Mouse (Mus musculus): ENCODE measurements around the gene Fhl2. TPM values are rescaled to one million over a fixed set of nuclear protein-coding genes. Genes with fewer than 3 reads are reported as not detected.

Gene Fhl2
- 380 TPM for polyA plus RNA-seq (2021)

DNA sequence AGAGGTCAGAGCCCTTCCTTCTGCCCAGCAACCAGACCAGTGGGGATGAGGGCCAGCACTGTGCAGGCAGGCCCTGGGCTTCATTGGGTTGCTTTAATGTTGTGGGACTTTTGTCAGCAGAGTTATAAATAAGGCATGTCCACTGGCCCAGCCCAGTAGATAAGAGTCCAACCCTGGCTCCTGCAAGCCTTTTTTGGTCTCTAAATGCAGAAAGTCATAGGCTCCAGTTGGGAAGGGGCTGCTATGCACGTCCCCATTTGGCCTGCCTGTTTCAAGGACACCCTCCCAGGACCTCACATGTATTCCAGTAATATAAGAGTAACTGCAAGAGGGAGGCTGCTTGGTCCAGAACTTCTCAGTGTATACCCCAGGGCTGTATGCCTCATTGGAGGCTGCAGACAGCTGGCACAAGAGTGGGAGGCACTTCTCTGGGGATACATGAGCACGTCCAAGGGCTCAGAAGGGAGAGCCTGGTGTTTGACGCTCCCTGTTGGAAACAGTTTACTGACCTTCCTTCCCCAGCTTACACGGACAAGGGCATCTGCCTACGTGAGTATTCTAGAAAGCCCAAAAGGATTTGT, at the start of gene Fhl2:
Fhl2 (minus strand) TSS at position 324 of the 581 bp plus-strand sequence.
- TF ChIP-seq CTCF (IDR thresholded peaks at IDR 0.05): no peak
- ATAC-seq (no peak), DNase-seq (ENCODE audit: low read depth, low spot score) (no peak)
- no peaks in the 10 kb centered on the region for H3K27me3 ChIP-seq
- POLR2A ChIA-PET: no interaction called here
- CTCF ChIA-PET: interaction anchor here (1.9 kb wide), 2 partner anchors 9 to 24 kb away, joined by 5 to 7 read pairs; no protein-coding TSS in a partner anchor
- in situ Hi-C loops (cut with MboI; ENCODE audit: low pct_unique_long_range_greater_than_20kb): no loop called here

DNA sequence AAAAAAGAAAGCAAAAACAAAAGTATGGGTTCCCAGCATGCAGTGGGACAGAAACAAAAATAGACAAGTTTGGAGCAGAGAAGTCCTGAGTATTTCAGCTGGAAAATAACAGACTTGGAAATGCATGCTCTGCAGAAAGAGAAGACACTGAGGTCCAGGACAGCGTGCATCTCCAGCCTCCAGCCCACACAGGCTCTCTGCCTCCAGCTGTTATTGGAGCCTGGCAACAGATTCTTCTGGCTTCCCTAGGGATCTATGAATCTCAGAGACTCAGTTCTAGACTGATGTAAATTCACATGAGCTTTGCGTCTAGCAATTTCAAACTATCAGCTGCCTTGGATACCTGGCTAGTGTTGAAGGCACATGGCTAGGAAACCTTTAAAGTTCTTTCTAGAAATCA, 48.2 kb upstream of the Fhl2 start:
- no peaks in the 10 kb centered on the region for H3K27me3 ChIP-seq
- ChIA-PET POLR2A (interaction anchor here (1.3 kb wide), 1 partner anchor 105 kb away, joined by 3 read pairs; no protein-coding TSS in a partner anchor), CTCF (no interaction called here)
- ATAC-seq (no peak), DNase-seq (ENCODE audit: low read depth, low spot score) (no peak)
- TF ChIP-seq CTCF (IDR thresholded peaks at IDR 0.05): no peak
- in situ Hi-C loops (cut with MboI; ENCODE audit: low pct_unique_long_range_greater_than_20kb): no loop called here

GRCm38 (mm10) chr1:43241208-43241607, 44.4 kb upstream of the Fhl2 start:
- ATAC-seq: no peak
- CTCF ChIA-PET: interaction anchor here (1.4 kb wide), 1 partner anchor 10 kb away, joined by 4 read pairs; no protein-coding TSS in a partner anchor

GRCm38 (mm10) chr1:43239796-43240313, 43.1 kb upstream of the Fhl2 start:
- ChIA-PET CTCF (interaction anchor here (1.4 to 8.5 kb wide), 3 partner anchors 12 to 20 kb away, joined by 5 to 79 read pairs (median 9); no protein-coding TSS in a partner anchor), POLR2A (interaction anchor here (0.9 to 1.1 kb wide), 2 partner anchors 20 to 78 kb away, joined by 3 to 4 read pairs; no protein-coding TSS in a partner anchor)
- ATAC-seq (no peak), DNase-seq (ENCODE audit: low read depth, low spot score) (no peak)
- TF ChIP-seq CTCF (IDR thresholded peaks at IDR 0.05): no peak
- no peaks in the 10 kb centered on the region for H3K27me3 ChIP-seq
- in situ Hi-C loops (cut with MboI; ENCODE audit: low pct_unique_long_range_greater_than_20kb): no loop called here

More at GRCm38 (mm10) chr1:43241208-43241607, 44.4 kb upstream of the Fhl2 start:
- in situ Hi-C loops (cut with MboI; ENCODE audit: low pct_unique_long_range_greater_than_20kb): no loop called here
- H3K27me3 ChIP-seq: no peaks in the 10 kb centered on the region
- no peak for DNase-seq (ENCODE audit: low read depth, low spot score)
- POLR2A ChIA-PET: interaction anchor here (0.5 kb wide), 1 partner anchor 72 kb away, joined by 3 read pairs; no protein-coding TSS in a partner anchor
- no peak for TF ChIP-seq CTCF (IDR thresholded peaks at IDR 0.05)

DNA sequence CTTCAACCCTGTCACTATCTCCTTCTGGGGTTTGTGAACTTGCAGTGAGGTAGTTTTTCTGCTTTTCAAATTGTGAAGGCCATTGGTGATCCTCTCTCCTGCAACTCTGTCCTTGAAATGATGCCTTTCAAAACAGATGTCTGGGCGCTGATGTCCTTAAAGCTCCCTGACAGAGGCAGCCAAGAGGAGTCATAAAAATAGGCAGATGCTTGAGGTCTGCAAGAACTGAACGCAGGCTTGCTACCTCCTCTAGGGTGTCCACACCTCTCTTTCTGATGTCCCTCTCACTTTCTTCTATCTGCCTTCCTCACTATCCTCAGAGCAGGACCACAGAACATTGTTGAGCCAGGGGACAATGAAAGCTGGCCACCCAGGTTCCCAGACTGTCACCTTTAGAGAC, 41.7 kb upstream of the Fhl2 start:
- in situ Hi-C loops (cut with MboI; ENCODE audit: low pct_unique_long_range_greater_than_20kb): no loop called here
- ATAC-seq (no peak), DNase-seq (ENCODE audit: low read depth, low spot score) (no peak)
- no peak for TF ChIP-seq CTCF (IDR thresholded peaks at IDR 0.05)
- ChIA-PET POLR2A (interaction anchor here (1.0 to 1.1 kb wide), 2 partner anchors 70 to 75 kb away, joined by 3 read pairs; no protein-coding TSS in a partner anchor), CTCF (interaction anchor here (0.9 to 8.5 kb wide), 5 partner anchors 11 to 68 kb away, joined by 3 to 79 read pairs (median 9); no protein-coding TSS in a partner anchor)
- H3K27me3 ChIP-seq: no peaks in the 10 kb centered on the region

GRCm38 (mm10) chr1:43237360-43238235, 40.8 kb upstream of the Fhl2 start:
- ChIA-PET POLR2A (interaction anchor here (0.6 to 1.4 kb wide), 9 partner anchors 13 to 98 kb away, joined by 3 to 6 read pairs (median 3); no protein-coding TSS in a partner anchor), CTCF (interaction anchor here (1.1 to 8.5 kb wide), 4 partner anchors 12 to 87 kb away, joined by 3 to 79 read pairs (median 8); no protein-coding TSS in a partner anchor)
- no peaks in the 10 kb centered on the region for H3K27me3 ChIP-seq
- ATAC-seq: peak; percentile 90
- DNase-seq (ENCODE audit: low read depth, low spot score): no peak
- in situ Hi-C loops (cut with MboI; ENCODE audit: low pct_unique_long_range_greater_than_20kb): no loop called here
- TF ChIP-seq CTCF (IDR thresholded peaks at IDR 0.05): no peak

DNA sequence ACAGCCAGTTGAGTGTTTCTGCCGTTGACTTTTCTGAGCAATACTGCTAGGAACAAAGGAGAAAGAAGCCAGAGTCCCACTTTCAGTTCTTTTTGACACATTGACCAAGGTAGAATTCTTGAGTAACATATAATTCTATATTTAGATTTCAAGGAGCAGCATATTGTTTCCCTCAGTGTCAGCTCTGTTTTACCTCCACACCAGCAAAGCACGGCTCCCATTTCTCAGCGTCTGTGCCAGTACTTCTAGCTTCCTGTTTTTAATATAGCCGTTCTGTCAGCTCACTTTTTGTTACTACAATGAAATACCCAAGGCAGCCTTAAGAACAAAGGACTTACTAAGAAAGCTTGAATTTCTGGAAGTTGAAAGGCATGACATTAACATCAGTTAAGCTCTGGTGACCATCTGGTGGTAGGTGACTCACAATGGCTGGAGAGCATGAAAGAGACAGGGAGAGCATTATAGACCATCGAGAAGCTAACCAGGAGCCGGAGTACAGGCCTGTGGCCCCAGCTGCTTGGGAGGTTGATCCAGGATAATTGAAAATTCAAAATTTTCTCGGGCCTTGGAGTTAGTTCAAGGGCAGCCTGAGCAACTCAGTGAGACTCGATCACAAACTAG, 28.9 kb upstream of the Fhl2 start:
- ATAC-seq: peak; percentile 69
- no peak for DNase-seq (ENCODE audit: low read depth, low spot score)
- TF ChIP-seq CTCF (IDR thresholded peaks at IDR 0.05): no peak
- in situ Hi-C loops (cut with MboI; ENCODE audit: low pct_unique_long_range_greater_than_20kb): no loop called here
- ChIA-PET CTCF (interaction anchor here (0.9 to 4.4 kb wide), 12 partner anchors 9 to 85 kb away, joined by 4 to 49 read pairs (median 9); no protein-coding TSS in a partner anchor), POLR2A (interaction anchor here (0.7 to 4.7 kb wide), 12 partner anchors 9 to 86 kb away, joined by 3 to 40 read pairs (median 4); no protein-coding TSS in a partner anchor)
- H3K27me3 ChIP-seq: no peaks in the 10 kb centered on the region

DNA sequence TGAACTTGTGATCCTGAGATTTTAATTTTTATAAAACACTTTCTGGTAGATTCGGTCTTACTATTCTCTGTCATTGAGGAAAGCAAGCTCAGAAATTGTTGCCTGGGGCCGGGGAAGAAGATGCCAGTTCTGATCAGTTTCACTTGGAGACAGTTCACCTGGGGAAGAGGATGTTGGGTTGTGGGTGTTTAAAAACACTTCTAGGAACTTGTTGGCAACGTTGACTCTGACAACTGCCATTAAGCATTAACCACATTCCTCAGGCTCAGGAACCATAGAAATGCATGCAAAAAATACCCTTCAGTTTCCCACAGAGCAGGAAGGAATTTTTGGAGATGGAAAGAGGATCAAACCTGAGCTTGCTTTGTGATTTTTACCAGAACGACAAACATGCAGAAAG, 28.2 kb upstream of the Fhl2 start:
- in situ Hi-C loops (cut with MboI; ENCODE audit: low pct_unique_long_range_greater_than_20kb): loop anchor here (5.0 kb wide), 1 partner anchor 63 kb away; no protein-coding TSS in a partner anchor
- POLR2A ChIA-PET: interaction anchor here (0.7 to 4.7 kb wide), 13 partner anchors 10 to 100 kb away, joined by 3 to 40 read pairs (median 5); no protein-coding TSS in a partner anchor

DNA sequence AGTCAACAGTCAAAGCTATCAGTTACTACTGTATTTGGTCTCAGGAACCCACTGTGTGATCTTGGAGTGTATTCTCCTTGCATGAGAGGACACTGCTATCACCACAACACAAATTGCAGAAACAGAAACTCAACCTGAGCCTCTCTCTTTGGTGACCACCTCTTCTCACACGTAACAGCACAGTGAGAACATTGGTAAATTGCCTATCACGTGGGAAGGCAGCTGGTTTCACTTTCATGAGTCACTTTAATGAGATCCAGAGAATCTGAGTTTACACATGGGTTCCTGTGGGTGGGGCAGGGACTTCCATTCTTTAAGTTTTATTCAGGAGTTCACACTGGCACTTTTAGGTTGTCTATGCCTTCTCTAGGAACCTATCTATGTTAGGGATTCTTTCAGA, 27.4 kb upstream of the Fhl2 start:
- DNase-seq (ENCODE audit: low read depth, low spot score) (no peak), ATAC-seq (peak; percentile 31)
- no peak for TF ChIP-seq CTCF (IDR thresholded peaks at IDR 0.05)
- H3K27me3 ChIP-seq: no peaks in the 10 kb centered on the region
- POLR2A ChIA-PET: interaction anchor here (0.9 to 4.7 kb wide), 10 partner anchors 33 to 99 kb away, joined by 3 to 40 read pairs (median 6); no protein-coding TSS in a partner anchor
- CTCF ChIA-PET: interaction anchor here (1.2 to 4.4 kb wide), 10 partner anchors 10 to 84 kb away, joined by 3 to 49 read pairs (median 9); no protein-coding TSS in a partner anchor
- in situ Hi-C loops (cut with MboI; ENCODE audit: low pct_unique_long_range_greater_than_20kb): loop anchor here (5.0 kb wide), 1 partner anchor 62 kb away; no protein-coding TSS in a partner anchor

More for the DNA sequence above, 28.2 kb upstream of the Fhl2 start:
- TF ChIP-seq CTCF (IDR thresholded peaks at IDR 0.05): no peak
- H3K27me3 ChIP-seq: no peaks in the 10 kb centered on the region
- CTCF ChIA-PET: interaction anchor here (0.9 to 4.4 kb wide), 12 partner anchors 10 to 85 kb away, joined by 4 to 49 read pairs (median 9); no protein-coding TSS in a partner anchor
- DNase-seq (ENCODE audit: low read depth, low spot score) (no peak), ATAC-seq (peak; percentile 51)
